ENCODE assay signal across 8 mouse cellular contexts in the genomic region with DNA sequence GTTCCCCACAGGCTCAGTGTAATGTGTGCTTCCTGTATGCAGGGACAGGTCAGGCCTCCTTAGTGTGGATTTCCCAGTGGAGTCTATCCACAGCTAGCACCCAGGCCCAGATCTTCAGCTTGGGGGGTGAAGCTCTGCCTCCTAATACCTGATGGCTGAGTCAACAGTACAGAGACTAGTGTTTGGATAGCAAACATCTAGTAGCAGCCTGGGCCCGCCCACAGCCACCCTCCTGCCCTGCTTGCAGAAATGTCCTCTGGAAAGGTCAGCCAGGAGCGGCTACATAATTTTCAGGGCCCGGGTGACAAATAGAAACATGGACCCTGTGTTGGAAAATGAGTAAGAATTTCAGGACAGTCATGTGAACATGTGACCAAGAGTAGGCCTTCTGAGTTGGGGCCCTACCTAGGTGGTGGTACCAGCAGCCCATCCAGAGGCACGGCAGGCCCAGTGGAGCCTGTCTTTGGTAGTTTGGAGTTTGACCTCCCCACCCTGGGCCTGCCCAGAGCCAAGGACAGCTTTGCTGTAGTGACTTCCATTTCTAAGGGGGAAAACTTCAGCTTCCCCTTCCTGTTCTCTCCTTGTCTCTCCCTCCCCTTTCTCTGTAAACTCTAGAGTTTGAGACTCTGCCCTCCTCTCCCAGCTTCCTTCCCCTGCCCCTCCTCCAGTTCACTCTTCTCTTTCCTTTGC. TPM values are rescaled to one million over a fixed set of nuclear protein-coding genes. Genes with fewer than 3 reads are reported as not detected.
DNase-seq lines count a peak whose midpoint lies in the region; ATAC-seq and TF ChIP-seq lines count a peak whose summit lies in the region.

No protein-coding gene starts in this region.

- H3K27ac ChIP-seq in forebrain, embryonic 11.5 days (ENCODE audit: low read depth, low read length) = peak overlapping the region; percentile 66
- H3K27ac ChIP-seq in forebrain, postnatal 0 days (ENCODE audit: low read depth, low read length) = no peak overlapping the region
- H3K27ac ChIP-seq in embryonic facial prominence, embryonic 15.5 days (replicated peaks) = peak overlapping the region; percentile 65
- H3K27ac ChIP-seq in kidney, adult 2 months (ENCODE audit: insufficient read depth, low read depth, low read length) = peak overlapping the region; percentile 84
- peak overlapping the region; percentile 99 for H3K27ac ChIP-seq in lung, embryonic 16.5 days (ENCODE audit: low read length)

- H3K4me3 ChIP-seq in forebrain, embryonic 11.5 days (ENCODE audit: low read depth, low read length) = no peak overlapping the region
- no peak overlapping the region for H3K4me3 ChIP-seq in forebrain, postnatal 0 days (ENCODE audit: low read depth, low read length)
- H3K4me3 ChIP-seq in embryonic facial prominence, embryonic 15.5 days (replicated peaks) = no peak overlapping the region
- H3K4me3 ChIP-seq in kidney, adult 2 months (ENCODE audit: insufficient read depth, low read depth, low read length) = no peak overlapping the region
- peak overlapping the region; percentile 20; the same call in 1 of the 2 replicates for H3K4me3 ChIP-seq in lung, embryonic 16.5 days (ENCODE audit: low read length)

- no peak for DNase-seq in forebrain, embryonic 11.5 days (ENCODE audit: low spot score)
- no peak for DNase-seq in forebrain, postnatal 0 days
- peak; percentile 88 for DNase-seq in kidney, adult 2 months
- DNase-seq in embryo, embryonic 11 days = no peak
- DNase-seq in ovary, postnatal 36 days (ENCODE audit: low spot score) = no peak
- DNase-seq in left cerebral cortex, adult 9 months (ENCODE audit: low spot score in 2 of 2) = no peak

- H3K9me3 ChIP-seq in forebrain, embryonic 11.5 days (ENCODE audit: control insufficient read depth, low read length) = no peaks in the 10 kb centered on the region
- no peaks in the 10 kb centered on the region for H3K9me3 ChIP-seq in forebrain, postnatal 0 days (ENCODE audit: low read length)
- H3K9me3 ChIP-seq in embryonic facial prominence, embryonic 15.5 days (replicated peaks) = no peaks in the 10 kb centered on the region
- H3K9me3 ChIP-seq in lung, embryonic 16.5 days (ENCODE audit: control insufficient read depth, low read length) = no peaks in the 10 kb centered on the region

- H3K36me3 ChIP-seq in forebrain, embryonic 11.5 days (ENCODE audit: control insufficient read depth, insufficient read depth, low read length) = no peaks in the 10 kb centered on the region; the same call in 1 of the 2 replicates
- H3K36me3 ChIP-seq in forebrain, postnatal 0 days (ENCODE audit: insufficient read depth) = 0 out of 2 replicates have a peak, but pooled peaks cover 4% of the 10 kb centered on the region
- H3K36me3 ChIP-seq in embryonic facial prominence, embryonic 15.5 days = no peaks in the 10 kb centered on the region; the same call in 1 of the 2 replicates
- no peaks in the 10 kb centered on the region for H3K36me3 ChIP-seq in kidney, adult 2 months (ENCODE audit: control insufficient read depth, insufficient read depth, low read length)
- H3K36me3 ChIP-seq in lung, embryonic 16.5 days (ENCODE audit: control insufficient read depth, insufficient read depth, low read length) = no peaks in the 10 kb centered on the region

- no peaks in the 10 kb centered on the region for H3K27me3 ChIP-seq in forebrain, embryonic 11.5 days (ENCODE audit: control insufficient read depth, insufficient read depth, low read length)
- no peaks in the 10 kb centered on the region for H3K27me3 ChIP-seq in forebrain, postnatal 0 days (ENCODE audit: insufficient read depth, low read length)
- no peaks in the 10 kb centered on the region for H3K27me3 ChIP-seq in embryonic facial prominence, embryonic 15.5 days
- H3K27me3 ChIP-seq in kidney, adult 2 months (replicated peaks; ENCODE audit: control insufficient read depth, insufficient read depth, low read length) = no peaks in the 10 kb centered on the region
- H3K27me3 ChIP-seq in lung, embryonic 16.5 days (ENCODE audit: control insufficient read depth, insufficient read depth, low read depth, low read length) = no peaks in the 10 kb centered on the region

- WGBS in forebrain, embryonic 11.5 days = 69% methylated on average over 4 of the region's 4 CpGs
- WGBS in forebrain, postnatal 0 days = 74% methylated on average over 4 of the region's 4 CpGs
- 67% methylated on average over 4 of the region's 4 CpGs for WGBS in embryonic facial prominence, embryonic 15.5 days
- WGBS in kidney, adult 2 months = 9% methylated on average over 4 of the region's 4 CpGs
- WGBS in lung, embryonic 16.5 days = 33% methylated on average over 4 of the region's 4 CpGs

- ATAC-seq in forebrain, embryonic 11.5 days (replicated peaks; ENCODE audit: low FRiP score) = no peak
- ATAC-seq in forebrain, postnatal 0 days = no peak
- ATAC-seq in embryonic facial prominence, embryonic 15.5 days (ENCODE audit: insufficient number of reproducible peaks, low FRiP score, low TSS enrichment, low read depth) = no peak
- peak; percentile 78 for ATAC-seq in lung, embryonic 16.5 days (ENCODE audit: low read depth)

- no peak for TF ChIP-seq POLR2A in kidney, adult 2 months (IDR thresholded peaks at IDR 0.05; ENCODE audit: low read depth, low read length)

- peak overlapping the region; percentile 5; the same call in 1 of the 2 replicates for H3K4me2 ChIP-seq in forebrain, embryonic 11.5 days (ENCODE audit: low read depth, low read length, severe bottlenecking)
- H3K4me2 ChIP-seq in forebrain, postnatal 0 days (ENCODE audit: low read depth) = no peak overlapping the region
- H3K4me2 ChIP-seq in embryonic facial prominence, embryonic 15.5 days (replicated peaks) = no peak overlapping the region
- H3K4me2 ChIP-seq in lung, embryonic 16.5 days (ENCODE audit: low read depth, low read length) = peak overlapping the region; percentile 55

- no peak for TF ChIP-seq CTCF in forebrain, postnatal 0 days (IDR thresholded peaks at IDR 0.05; ENCODE audit: low read depth)
- TF ChIP-seq CTCF in kidney, adult 2 months (conservative IDR thresholded peaks at IDR 0.05; ENCODE audit: insufficient read depth, insufficient read length, low read depth, low read length) = no peak

- H3K4me1 ChIP-seq in forebrain, embryonic 11.5 days (replicated peaks; ENCODE audit: control insufficient read depth, insufficient read depth, low read length) = peaks cover 17% of the 10 kb centered on the region
- peaks cover 8% of the 10 kb centered on the region; the same call in 1 of the 2 replicates for H3K4me1 ChIP-seq in forebrain, postnatal 0 days (ENCODE audit: insufficient read depth)
- H3K4me1 ChIP-seq in embryonic facial prominence, embryonic 15.5 days = peaks cover 53% of the 10 kb centered on the region
- H3K4me1 ChIP-seq in kidney, adult 2 months (ENCODE audit: control insufficient read depth, insufficient read depth, low read length) = peaks cover 63% of the 10 kb centered on the region
- peaks cover 77% of the 10 kb centered on the region for H3K4me1 ChIP-seq in lung, embryonic 16.5 days (replicated peaks; ENCODE audit: control insufficient read depth, insufficient read depth, low read length)

- H3K9ac ChIP-seq in forebrain, embryonic 11.5 days (ENCODE audit: low read length) = peak overlapping the region; percentile 6; the same call in 1 of the 2 replicates
- H3K9ac ChIP-seq in forebrain, postnatal 0 days = no peak overlapping the region
- no peak overlapping the region for H3K9ac ChIP-seq in embryonic facial prominence, embryonic 15.5 days
- peak overlapping the region; percentile 64 for H3K9ac ChIP-seq in lung, embryonic 16.5 days (ENCODE audit: low read length)

RNA-seq across cellular contexts. Expression of a gene that starts 32.5 kb away (rescaled TPM):
- polyA plus RNA-seq in forebrain, embryonic 11.5 days (2014; fragmentation: Nextera tagmentation; extraction: Ambion mirVana) = 27.9 and 33.0 TPM in 2 replicates
- 22.5 and 30.6 TPM in 2 replicates for total RNA-seq in forebrain, postnatal 0 days (2014; rRNA removed)
- 9.6 and 12.3 TPM in 2 replicates for polyA plus RNA-seq in forebrain, postnatal 0 days (2015; fragmentation: Nextera tagmentation; extraction: Ambion mirVana)
- 22.0 and 22.9 TPM in 2 replicates for polyA plus RNA-seq in embryonic facial prominence, embryonic 15.5 days (2015; fragmentation: Nextera tagmentation; extraction: Ambion mirVana)
- 22.6 and 26.4 TPM in 2 replicates for polyA plus RNA-seq in kidney, adult 2 months (2012; rRNA removed)
- polyA plus RNA-seq in lung, embryonic 16.5 days (2015; fragmentation: Nextera tagmentation; extraction: Ambion mirVana) = 17.7 and 18.6 TPM in 2 replicates

RNA-seq across cellular contexts. Expression of a gene that starts 58.0 kb away (rescaled TPM):
- polyA plus RNA-seq in forebrain, embryonic 11.5 days (2014; fragmentation: Nextera tagmentation; extraction: Ambion mirVana) = 403 and 425 TPM in 2 replicates
- total RNA-seq in forebrain, postnatal 0 days (2014; rRNA removed) = 143 and 145 TPM in 2 replicates
- polyA plus RNA-seq in forebrain, postnatal 0 days (2015; fragmentation: Nextera tagmentation; extraction: Ambion mirVana) = 110 and 128 TPM in 2 replicates
- 546 and 574 TPM in 2 replicates for polyA plus RNA-seq in embryonic facial prominence, embryonic 15.5 days (2015; fragmentation: Nextera tagmentation; extraction: Ambion mirVana)
- 651 and 688 TPM in 2 replicates for polyA plus RNA-seq in kidney, adult 2 months (2012; rRNA removed)
- 671 and 680 TPM in 2 replicates for polyA plus RNA-seq in lung, embryonic 16.5 days (2015; fragmentation: Nextera tagmentation; extraction: Ambion mirVana)

Comparison
In these comparisons a context has a peak if more than half of its experiments do, and no peak if none do; other contexts are left out.
1. H3K4me2 ChIP-seq: peak in forebrain, embryonic 11.5 days (single experiment) and lung, embryonic 16.5 days (single experiment); none in forebrain, postnatal 0 days (single experiment) and embryonic facial prominence, embryonic 15.5 days (single experiment).
2. H3K9ac ChIP-seq: peak in forebrain, embryonic 11.5 days (single experiment) and lung, embryonic 16.5 days (single experiment); none in forebrain, postnatal 0 days (single experiment) and embryonic facial prominence, embryonic 15.5 days (single experiment).